Mouse (Mus musculus) macrophage (primary cell): Measurements from ENCODE around the gene Sema6c. TPM values are rescaled to one million over a fixed set of nuclear protein-coding genes. Genes with fewer than 3 reads are reported as not detected.

Experiments used
- H3K27ac ChIP-seq: fragments of 350-480 bp; formaldehyde crosslinking; 2 replicates; pipeline ENCODE4 v1.9.0; 2021
- H3K36me3 ChIP-seq: fragments of 350-480 bp; formaldehyde crosslinking; 2 replicates; pipeline ENCODE4 v1.9.0; 2021; ENCODE audit errors: inconsistent target
- H3K4me3 ChIP-seq: fragments of 350-480 bp; formaldehyde crosslinking; 2 replicates; pipeline ENCODE4 v1.9.0; 2021; ENCODE audit errors: inconsistent target
- H3K79me2 ChIP-seq: fragments of 350-480 bp; formaldehyde crosslinking; 2 replicates; pipeline ENCODE4 v1.9.0; 2021; ENCODE audit errors: inconsistent target
- WGBS: methylation state at CpG from one replicate; pipeline ENCODE4 v1.1.7; 2026; ENCODE audit warnings: inconsistent platforms; ENCODE audit not compliant: missing documents; 5-methylcytosine and 5-hydroxymethylcytosine counted together
- polyA plus RNA-seq: library from polyadenylated mRNA; stranded (reverse); fragments of 250-400 nt; gene quantifications from 3 replicates; pipeline ENCODE4 v1.2.4, GENCODE M21; 2018; ENCODE audit warnings: inconsistent platforms

Gene Sema6c
- polyA plus RNA-seq, 1 experiment from 2014 or later: not detected

DNA sequence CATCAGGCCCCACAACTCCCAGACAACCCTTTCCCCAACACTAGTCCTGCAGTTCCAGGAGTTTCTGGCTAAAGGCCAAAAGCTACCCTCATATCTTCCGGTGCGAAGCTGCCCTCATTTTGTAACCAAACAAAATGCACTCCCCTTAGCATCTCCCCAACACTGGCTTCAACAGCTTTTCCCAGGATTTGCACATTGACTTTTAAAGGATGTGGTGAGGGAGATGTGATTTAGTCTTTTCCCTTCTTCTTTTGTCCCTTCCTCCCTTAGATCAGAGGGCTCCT is 2.0 kb downstream of the Sema6c start:
- no peaks in the 10 kb centered on the region for H3K36me3 ChIP-seq
- no peak overlapping the region for H3K27ac ChIP-seq
- no peak overlapping the region for H3K4me3 ChIP-seq
- no peaks in the 10 kb centered on the region for H3K79me2 ChIP-seq
- 95% methylated on average over 2 of the region's 2 CpGs for WGBS

DNA sequence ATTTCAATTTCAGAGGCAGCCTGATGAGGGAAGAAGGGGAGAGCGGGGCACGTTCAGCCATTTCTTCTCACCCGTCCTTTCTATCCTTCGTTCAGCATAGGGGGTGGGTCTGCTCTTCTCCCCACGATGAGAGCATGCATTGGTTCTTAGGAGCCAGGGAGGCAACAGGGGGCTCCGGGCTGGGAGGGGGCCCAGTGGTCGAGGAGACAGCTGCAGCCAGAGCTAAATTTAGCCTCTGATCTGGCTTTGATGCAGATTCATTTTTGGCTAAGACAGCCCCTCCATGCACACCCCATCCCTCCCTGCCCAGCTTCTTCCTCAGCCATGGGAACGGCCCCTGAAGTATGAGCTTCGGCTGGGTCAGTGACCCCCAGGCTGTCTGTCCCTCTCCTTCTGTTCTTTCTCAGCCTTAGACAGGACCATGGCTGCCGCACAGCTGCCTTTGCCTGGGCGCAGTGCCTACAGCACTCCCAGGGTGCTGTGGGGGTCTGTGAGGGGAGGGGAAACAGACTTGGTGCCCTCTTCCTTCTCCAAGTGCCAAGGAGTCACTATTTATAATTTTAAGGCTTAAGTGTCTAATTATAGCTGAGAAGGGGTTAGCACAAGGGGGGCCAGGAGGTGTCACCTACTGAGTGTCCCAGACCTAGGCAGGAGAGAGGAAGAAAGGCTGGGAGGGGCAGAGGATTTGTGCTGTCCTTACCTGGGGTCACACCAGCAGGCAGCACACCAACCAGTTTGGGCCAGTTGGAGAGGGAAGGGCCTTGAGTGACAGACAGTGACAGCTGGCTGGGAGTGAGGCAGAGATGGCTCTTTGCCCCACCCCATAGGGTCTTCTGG is 3.4 kb downstream of the Sema6c start:
- Histone ChIP-seq H3K27ac (no peak overlapping the region), H3K36me3 (no peaks in the 10 kb centered on the region), H3K4me3 (no peak overlapping the region), H3K79me2 (no peaks in the 10 kb centered on the region)
- WGBS: 79% methylated on average over 11 of the region's 11 CpGs

DNA sequence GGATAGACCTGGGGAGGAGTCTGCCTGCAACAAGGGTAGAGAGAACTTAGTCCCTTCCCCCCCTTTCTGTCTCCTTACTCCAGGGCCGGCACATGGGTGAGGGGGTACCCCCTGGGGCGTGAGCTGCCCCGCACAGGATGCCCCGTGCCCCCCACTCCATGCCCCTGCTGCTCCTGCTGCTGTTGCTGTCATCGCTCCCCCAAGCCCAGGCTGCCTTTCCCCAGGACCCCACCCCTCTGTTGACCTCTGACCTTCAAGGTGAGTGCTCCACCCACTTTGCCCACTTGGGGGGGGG is 3.9 kb downstream of the Sema6c start:
- 85% methylated on average over 5 of the region's 5 CpGs for WGBS
- Histone ChIP-seq H3K4me3 (no peak overlapping the region), H3K79me2 (no peaks in the 10 kb centered on the region), H3K36me3 (no peaks in the 10 kb centered on the region), H3K27ac (no peak overlapping the region)

DNA sequence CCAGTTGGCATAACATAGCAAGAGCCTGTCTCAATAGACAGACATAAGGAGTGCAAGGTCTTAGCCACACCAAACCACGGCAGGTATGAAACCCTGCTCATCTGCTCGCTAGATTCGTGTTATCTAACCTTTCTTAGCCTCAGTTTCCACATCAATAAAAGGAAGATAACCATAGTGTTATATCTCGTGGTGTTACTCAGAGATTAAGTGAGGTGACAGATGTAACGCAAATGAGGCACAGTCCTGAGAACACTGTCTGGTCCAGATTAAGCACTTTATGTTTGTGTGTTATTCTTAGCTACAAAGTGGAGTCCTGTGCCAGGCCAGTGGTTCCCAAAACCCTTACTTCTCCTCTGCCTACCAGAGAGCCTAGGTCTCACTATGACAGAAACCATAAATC is 4.6 kb downstream of the Sema6c start:
- Histone ChIP-seq H3K79me2 (no peaks in the 10 kb centered on the region), H3K4me3 (no peak overlapping the region)

DNA sequence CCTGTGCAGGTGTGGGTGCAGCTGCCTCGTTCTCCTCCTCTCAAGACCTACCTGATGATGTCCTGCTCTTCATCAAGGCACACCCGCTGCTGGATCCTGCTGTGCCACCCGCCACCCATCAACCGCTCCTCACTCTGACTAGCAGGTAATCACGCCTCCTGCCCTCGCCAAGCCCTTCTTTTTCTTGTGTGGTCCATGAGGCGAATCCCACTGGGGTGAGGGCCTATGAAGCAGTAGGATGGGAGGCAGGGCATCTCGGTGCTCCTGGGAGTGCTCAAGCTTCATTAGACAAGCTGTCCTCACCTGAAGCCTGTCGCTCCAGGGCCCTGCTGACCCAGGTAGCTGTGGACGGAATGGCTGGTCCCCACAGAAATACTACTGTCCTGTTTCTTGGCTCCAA is 9.7 kb downstream of the Sema6c start:
- no peaks in the 10 kb centered on the region for H3K79me2 ChIP-seq
- H3K4me3 ChIP-seq: no peak overlapping the region
- H3K36me3 ChIP-seq: no peaks in the 10 kb centered on the region
- no peak overlapping the region for H3K27ac ChIP-seq
- 97% methylated on average over 9 of the region's 10 CpGs for WGBS

More for the DNA sequence above, 4.6 kb downstream of the Sema6c start:
- no peaks in the 10 kb centered on the region for H3K36me3 ChIP-seq
- no peak overlapping the region for H3K27ac ChIP-seq
- 82% methylated on average over 5 of the region's 5 CpGs for WGBS

DNA sequence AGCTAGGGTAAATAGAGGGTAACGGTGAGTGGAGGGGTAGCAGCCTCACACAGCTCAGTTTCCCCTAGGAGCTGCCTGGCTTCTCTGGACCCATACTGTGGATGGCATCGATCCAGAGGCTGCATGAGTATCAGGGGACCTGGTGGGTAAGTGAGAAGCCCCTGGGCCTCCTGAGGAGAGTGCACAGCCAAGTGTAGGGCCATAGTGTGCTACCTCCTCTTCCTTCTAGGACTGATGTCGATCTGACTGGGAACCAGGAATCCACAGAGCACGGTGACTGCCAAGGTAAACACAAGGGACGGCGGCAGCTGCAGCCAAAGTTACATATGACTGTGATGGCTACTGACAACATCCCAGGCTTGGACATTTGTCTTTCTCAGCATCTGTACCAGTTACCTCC is 10.8 kb downstream of the Sema6c start:
- no peaks in the 10 kb centered on the region for H3K79me2 ChIP-seq

DNA sequence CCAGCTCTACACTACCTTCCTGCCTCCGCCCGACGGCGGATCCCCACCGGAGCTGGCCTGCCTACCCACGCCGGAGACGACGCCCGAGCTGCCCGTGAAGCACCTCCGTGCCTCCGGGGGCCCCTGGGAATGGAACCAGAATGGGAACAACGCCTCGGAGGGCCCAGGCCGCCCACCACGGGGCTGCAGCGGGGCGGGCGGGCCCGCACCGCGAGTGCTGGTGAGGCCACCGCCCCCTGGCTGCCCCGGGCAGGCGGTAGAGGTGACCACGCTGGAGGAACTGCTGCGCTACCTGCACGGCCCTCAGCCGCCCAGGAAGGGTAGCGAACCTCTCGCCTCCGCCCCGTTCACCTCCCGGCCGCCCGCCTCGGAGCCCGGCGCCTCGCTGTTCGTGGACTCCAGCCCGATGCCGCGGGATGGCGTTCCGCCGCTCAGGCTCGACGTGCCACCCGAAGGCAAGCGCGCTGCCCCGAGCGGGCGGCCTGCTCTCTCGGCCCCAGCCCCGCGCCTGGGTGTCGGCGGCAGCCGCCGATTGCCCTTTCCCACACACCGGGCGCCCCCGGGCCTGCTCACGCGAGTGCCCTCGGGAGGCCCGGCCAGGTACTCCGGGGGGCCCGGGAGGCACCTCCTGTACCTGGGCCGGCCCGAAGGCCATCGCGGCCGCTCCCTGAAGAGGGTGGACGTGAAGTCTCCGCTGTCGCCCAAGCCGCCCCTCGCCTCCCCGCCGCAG is 12.4 kb downstream of the Sema6c start:
- Histone ChIP-seq H3K79me2 (no peaks in the 10 kb centered on the region), H3K27ac (no peak overlapping the region), H3K4me3 (no peak overlapping the region), H3K36me3 (no peaks in the 10 kb centered on the region)
- 53% methylated on average over 60 of the region's 84 CpGs for WGBS

More for the DNA sequence above, 10.8 kb downstream of the Sema6c start:
- no peaks in the 10 kb centered on the region for H3K36me3 ChIP-seq
- no peak overlapping the region for H3K4me3 ChIP-seq
- no peak overlapping the region for H3K27ac ChIP-seq
- 96% methylated on average over 6 of the region's 6 CpGs for WGBS

DNA sequence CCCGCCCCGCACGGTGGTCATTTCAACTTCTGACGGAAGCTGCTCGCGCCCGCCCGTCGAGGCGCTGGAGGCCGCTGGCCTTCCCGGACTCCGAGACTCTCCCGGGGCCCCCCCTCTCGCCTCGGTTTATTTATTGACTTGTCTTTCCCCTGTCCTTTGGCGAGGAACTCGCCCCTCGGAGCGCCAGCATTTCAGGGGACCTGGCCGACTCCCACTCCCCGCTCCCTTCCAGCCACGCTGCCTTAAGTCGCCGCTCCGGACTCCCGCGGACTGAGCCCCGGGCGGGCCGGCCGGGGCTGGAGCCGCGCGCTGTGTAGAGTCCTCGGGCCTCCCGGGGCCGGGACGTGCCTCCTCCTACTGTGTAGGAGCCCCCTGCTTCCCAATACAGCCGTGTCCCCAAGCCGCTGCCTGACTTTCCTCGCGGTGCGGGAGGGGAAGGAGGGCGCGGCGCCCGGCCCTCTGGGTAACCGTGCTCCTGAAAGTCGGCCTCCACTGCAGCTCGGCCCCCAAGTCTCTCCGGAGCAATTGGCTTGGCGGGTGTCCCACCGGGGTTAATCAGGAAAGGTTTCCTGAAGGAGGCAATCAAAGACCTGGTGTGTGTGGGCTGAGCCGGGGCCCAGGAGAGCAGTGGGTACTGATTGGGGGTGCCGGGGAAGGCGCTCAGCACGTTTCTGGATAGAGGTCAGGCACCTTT is 13.1 kb downstream of the Sema6c start:
- Histone ChIP-seq H3K27ac (no peak overlapping the region), H3K36me3 (no peaks in the 10 kb centered on the region), H3K79me2 (no peaks in the 10 kb centered on the region), H3K4me3 (no peak overlapping the region)
- WGBS: 11% methylated on average over 57 of the region's 58 CpGs

DNA sequence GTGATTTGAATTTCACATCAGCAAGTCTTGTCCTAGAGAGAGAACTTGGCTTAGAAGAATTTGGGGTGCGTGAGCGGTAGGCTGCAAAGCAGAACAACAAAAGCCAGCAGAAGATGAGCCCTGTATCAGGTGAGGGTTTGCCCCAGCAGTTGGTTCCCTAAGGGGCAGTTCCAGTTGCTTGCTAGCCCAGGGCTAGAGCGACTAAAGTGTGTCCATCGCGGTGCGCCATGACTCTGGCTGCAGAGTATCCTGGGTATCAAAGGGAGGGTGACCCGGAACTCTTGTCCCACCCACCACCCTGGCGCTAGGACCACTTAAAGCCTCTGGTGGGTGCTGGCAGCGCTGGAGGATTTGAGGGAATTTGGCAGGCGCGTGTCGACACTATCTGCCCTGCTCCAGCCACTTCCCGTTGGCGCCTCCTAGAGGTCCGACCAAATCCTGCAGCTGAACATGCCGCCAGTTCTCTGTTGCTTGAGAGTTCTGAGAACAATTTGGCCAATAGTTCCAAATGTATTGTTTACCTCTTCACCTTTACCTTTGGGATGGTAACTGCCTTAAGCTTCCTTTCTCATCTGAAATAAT is 13.8 kb downstream of the Sema6c start:
- WGBS: 1% methylated on average over 16 of the region's 16 CpGs
- Histone ChIP-seq H3K36me3 (no peaks in the 10 kb centered on the region), H3K4me3 (no peak overlapping the region), H3K27ac (no peak overlapping the region), H3K79me2 (no peaks in the 10 kb centered on the region)

DNA sequence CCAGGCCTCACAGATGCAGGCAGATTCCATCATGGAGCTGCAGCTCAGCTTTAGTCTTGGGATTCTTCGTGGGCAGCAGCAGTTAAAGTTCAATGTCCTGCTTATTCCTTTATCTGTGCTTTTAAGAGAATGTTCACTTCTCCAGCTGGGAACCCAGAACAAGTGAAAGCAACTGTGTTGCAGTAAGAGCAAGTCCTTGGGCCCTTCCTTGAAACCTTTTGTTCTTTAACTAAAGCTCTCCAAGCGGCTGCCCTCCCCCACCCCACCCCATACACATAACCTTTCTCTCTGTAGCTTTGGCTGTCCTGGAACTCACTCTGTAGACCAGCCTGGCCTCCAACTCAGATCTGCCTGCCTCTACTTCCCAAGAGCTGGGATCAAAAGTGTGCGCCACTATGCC is 16.2 kb downstream of the Sema6c start:
- Histone ChIP-seq H3K79me2 (no peaks in the 10 kb centered on the region), H3K27ac (no peak overlapping the region), H3K4me3 (no peak overlapping the region), H3K36me3 (no peaks in the 10 kb centered on the region)
- 90% methylated on average over 3 of the region's 3 CpGs for WGBS

DNA sequence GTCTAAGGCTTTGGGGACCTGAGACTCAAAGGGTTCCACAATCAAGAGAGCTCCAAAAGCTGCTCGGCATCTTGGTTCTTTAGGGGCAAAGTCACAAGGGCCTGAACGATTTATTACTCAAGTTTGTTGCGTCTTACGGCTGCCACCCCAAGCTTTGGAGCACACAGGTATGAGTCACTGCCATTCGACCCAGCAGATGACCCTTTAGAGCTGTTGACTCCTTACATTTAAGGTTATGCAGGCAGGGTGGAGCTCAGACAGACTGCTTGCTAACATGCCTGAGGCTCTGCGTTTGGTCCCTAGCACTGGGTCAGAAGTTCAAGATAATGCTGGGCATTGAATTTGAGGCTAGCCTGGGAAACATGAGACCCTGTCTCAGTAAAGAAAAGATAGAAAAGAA is 17.3 kb downstream of the Sema6c start:
- no peaks in the 10 kb centered on the region for H3K36me3 ChIP-seq
- no peaks in the 10 kb centered on the region for H3K79me2 ChIP-seq
- H3K4me3 ChIP-seq: no peak overlapping the region
- WGBS: 84% methylated on average over 6 of the region's 6 CpGs
- H3K27ac ChIP-seq: no peak overlapping the region

DNA sequence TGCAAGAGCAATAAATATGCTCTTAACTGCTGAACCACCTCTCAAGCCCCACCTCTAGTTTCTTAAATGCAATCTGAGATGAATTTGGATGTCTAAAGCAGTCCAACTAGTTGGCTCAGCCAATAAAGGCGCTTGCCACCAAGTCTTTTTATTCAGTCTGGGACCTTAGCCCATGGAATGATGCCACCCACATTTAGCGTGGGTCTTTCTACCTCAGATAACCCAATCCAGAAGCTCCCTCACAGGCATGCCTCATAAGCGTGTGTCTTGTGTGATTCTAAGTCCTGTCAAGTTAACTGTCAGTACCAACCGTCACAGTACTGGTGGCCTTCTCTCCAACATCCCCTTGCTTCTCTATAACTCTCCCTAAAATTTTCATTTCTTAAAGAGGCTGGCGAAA is 18.7 kb downstream of the Sema6c start:
- Histone ChIP-seq H3K4me3 (no peak overlapping the region), H3K79me2 (no peaks in the 10 kb centered on the region), H3K36me3 (peaks cover 1% of the 10 kb centered on the region; the same call in 1 of the 2 replicates), H3K27ac (no peak overlapping the region)
- 94% methylated on average over 5 of the region's 5 CpGs for WGBS

DNA sequence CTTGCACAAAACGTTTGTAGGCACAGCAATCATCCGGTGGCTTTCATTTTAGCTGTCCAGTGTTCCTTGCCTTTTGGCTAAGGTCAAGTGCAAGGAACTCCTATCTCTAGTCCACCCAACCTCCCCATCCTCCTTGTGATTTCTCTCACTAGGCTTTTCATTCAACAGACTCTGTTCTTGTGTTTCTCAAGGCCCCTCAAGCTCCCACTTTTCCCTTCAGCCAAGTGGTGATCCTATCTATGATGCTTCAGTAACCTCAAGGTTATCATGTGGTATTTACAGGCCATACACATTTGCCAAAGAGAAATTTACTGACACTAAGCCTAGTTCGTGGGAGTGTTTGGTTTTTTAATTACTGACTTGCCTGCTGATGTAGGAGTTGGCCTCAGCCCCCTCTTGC is 19.6 kb downstream of the Sema6c start:
- peaks cover 9% of the 10 kb centered on the region for H3K36me3 ChIP-seq
- no peak overlapping the region for H3K27ac ChIP-seq
- H3K79me2 ChIP-seq: no peaks in the 10 kb centered on the region
- H3K4me3 ChIP-seq: no peak overlapping the region
- 78% methylated on average over 3 of the region's 3 CpGs for WGBS

DNA sequence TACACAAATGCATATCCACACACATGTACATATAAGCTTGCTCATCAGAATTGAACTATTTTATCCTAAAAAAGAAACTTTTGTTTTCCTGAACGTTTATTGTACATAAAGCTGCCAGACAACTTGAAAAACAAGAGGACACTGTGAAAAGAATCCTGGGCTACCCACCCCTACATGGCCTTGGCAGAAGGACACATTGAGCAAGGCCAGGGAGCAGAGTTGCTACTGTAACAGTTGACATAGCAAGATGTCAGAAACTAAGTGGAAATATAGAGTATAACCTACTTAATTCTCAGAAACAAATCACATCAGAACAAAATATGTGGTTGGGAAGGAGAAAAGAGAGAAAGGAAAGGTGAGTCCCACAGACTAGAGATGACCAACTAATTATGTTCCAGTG is 21.6 kb downstream of the Sema6c start:
- no peak overlapping the region for H3K27ac ChIP-seq
- H3K79me2 ChIP-seq: no peaks in the 10 kb centered on the region
- H3K4me3 ChIP-seq: no peak overlapping the region
- peaks cover 26% of the 10 kb centered on the region for H3K36me3 ChIP-seq
- WGBS: 100% methylated on average over 1 of the region's 1 CpGs
